Mouse (Mus musculus) urinary bladder, postnatal 14 days (tissue): Measurements from ENCODE around the gene Irak4.

ENCODE experiments used
- DNase-seq: peaks from one replicate; pipeline ENCODE4 v3.0.0; 2021; ENCODE audit warnings: low spot score

The Irak4 gene

GRCm38 (mm10) chr15:94620909-94621308 lies 77.5 kb downstream of the Irak4 start:
- DNase-seq = no peak

GRCm38 (mm10) chr15:94628463-94628829 lies 85.0 kb downstream of the Irak4 start:
- DNase-seq = no peak

- DNase-seq = peak; percentile 50
Measured at GRCm38 (mm10) chr15:94628830-94629601, 85.6 kb downstream of the Irak4 start, which contains the start of gene Tmem117. Tmem117 (plus strand) TSS chr15:94629232.

- no peak for DNase-seq
Measured at GRCm38 (mm10) chr15:94630553-94630952, 87.1 kb downstream of the Irak4 start.
